Mouse (Mus musculus) heart, adult 11 months (tissue): ENCODE results near the gene Gnas.

Experiments
- DNase-seq: peaks from one replicate; pipeline ENCODE4 v3.0.0; 2022

Gene Gnas

GRCm38 (mm10) chr2:174328926-174329662, 45.0 kb downstream of the Gnas start:
- peak; percentile 96 for DNase-seq

GRCm38 (mm10) chr2:174329663-174330615, 45.8 kb downstream of the Gnas start:
- peak; percentile 99 for DNase-seq

DNA sequence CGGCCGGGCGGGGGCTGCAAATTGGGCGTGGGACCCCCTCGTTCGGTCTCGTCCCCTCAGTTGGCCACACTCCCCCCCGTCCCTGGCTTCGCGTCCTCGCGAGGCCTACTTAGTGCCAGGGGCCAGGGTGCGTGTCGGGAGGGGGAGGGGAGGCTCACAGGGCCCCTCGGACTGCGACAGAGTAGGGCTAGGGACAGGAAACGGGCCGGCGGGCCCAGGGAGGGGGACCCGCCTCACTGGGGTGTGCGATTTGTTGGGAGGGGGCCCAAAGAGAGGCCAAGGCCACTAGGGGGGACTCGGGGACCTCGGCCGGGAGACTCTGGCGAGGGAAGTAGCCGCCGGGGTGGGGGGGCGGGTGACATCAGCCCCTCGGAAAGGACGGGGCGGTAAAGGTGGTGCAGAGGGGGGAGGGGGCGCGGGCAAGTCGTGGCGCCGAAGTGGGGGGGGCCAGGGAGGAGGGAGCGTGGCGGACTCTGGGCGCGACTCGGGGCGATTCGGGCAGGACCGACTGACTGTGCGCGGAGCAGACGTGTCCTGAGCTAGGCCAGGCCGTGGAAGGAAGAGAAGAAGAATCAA, 46.6 kb downstream of the Gnas start:
- DNase-seq: peak; percentile 99

DNA sequence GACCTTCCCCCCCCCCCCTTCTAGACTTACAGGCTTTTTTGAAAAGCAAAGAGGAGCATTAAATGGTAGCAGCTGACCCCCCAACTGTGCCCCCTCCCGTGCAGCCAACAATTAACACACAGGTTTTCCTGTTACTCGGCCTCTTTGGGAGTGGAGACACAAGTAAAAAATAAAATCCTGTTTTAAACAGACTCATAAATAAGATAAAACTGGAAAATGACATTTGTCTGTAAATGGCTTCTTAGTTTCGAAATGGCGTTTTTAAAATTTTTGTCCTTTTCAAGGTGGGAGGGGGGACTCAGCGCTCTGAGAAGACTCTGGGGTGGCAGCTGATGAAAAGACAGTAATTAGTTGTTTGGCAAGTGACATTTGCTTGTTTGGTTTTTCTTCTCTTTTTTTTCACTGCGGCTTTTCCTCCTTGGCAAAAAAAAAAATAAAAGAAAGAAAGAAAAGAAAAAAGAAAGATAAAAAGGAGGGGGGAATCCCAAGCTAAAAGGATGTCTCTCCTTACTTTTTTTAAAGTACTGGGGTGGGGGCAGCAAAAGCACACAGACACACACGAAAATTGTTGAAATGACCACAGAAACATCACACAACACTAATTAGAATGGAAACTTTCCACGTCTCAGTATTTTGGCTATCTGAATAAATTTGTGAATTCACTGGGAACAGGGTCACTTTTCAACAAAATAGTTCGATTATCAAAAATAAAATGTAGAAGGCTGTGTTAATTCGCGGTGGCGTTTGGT, 47.3 kb downstream of the Gnas start:
- no peak for DNase-seq

DNA sequence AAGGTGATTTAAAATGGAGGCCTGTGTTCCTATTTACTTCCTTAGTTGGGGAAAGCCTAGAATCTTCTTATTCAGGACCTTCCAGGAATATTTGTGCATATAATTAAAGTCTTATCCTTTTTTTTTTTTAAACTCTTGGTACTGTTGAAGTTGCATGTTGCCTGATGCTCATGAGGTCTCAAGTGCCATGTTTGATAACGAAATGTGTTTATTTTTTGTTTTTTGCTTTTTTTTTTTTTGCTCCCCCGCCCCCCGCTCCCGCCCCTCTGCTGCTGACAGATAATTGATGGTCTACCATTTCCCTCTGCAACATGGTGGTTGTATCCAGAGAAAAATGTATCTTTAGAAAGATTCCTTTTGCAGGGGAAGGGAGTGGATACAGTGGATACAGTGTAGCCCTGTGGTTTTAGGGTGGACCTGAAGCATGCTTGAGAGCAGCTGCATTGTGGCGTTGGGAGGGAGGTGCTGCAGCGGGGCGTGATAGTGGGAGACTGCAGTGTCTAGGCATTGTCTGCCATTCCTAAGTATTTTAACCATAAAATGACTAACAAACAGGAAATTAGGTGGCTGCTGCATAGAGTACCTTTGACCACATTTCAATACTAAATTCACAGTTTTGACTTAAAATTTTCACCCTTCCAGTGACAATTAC, 49.2 kb downstream of the Gnas start:
- DNase-seq: peak; percentile 89

GRCm38 (mm10) chr2:174334415-174334814, 50.3 kb downstream of the Gnas start:
- peak; percentile 94 for DNase-seq

- peak; percentile 89 for DNase-seq
Measured at GRCm38 (mm10) chr2:174337275-174337674, 53.2 kb downstream of the Gnas start.

GRCm38 (mm10) chr2:174339701-174340100, 55.6 kb downstream of the Gnas start:
- peak; percentile 93 for DNase-seq

DNA sequence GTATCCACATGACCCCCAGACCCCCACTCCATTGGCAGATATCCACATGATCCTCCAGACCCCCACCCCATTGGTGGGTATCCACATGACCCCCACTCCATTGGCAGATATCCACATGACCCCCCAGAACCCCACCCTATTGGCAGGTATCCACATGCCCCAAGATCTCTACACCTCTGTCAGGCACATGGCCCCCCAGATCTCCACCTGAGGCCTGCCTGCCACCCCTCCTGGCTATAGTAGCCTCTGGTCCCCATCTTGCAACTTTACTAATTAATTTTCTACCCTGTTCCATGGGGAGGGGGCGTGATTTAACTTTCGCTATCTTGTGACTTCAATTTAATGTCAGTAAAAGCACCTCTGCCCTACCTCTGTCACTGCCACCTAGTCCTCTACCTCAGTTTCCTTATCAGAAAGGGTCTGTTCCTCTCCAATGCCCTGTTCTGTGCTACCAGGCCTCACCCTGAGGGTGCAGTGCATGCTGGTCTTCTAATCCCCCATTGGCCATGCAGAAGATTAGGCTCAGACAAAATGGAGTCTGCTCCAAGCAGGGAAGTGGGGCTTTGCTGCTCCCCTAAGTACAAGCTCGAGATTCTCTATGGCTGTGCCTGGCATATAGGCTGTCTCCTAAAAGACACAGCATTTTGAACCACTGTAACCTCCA, 56.2 kb downstream of the Gnas start:
- peak; percentile 82 for DNase-seq

GRCm38 (mm10) chr2:174340893-174341580, 56.9 kb downstream of the Gnas start:
- DNase-seq: peak; percentile 90

DNA sequence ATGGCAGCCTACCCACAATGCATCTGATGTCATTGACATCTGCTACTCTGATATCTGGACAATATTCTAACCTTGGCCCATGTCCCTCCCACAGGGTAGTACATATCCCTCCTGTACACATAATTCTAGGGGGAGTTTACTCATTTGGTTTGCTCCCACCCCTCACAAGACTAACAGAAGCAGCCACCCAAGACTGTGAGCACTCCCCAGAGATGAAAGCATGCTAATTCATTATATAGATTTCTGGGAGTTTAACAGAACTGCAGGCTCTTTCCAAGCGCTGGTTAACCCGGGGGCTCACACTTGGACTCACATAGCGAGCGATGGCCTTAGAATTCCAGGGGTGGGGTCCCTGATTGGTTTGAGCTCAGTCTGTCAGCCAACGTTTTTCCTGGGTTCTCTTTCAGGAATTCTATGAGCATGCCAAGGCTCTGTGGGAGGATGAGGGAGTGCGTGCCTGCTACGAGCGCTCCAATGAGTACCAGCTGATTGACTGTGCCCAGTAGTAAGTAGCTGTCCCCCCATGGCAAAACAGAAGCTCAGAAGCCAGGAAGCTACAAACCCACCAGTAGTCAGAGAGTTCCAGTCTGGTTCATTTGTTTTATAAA, 58.8 kb downstream of the Gnas start:
- peak; percentile 93 for DNase-seq

DNA sequence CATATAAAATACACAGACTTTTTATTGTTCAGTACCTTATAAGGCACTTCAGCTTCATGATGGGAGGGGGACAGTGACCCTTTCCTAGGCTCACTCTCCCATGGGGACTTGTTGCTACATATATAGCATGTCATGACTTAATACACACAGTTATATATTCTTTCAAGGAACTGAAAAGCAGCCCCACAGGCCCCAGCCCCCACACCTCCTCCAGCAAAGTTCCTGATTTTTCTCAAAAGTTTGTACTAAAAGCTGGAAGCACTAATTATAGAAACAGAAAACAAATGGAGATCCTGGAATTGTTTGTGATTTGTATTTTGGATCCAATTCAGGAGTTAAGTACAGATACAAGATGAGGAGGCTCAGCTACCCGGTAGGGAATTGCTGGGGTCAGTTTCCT, 59.4 kb downstream of the Gnas start:
- peak; percentile 93 for DNase-seq

GRCm38 (mm10) chr2:174344003-174344655, 60.0 kb downstream of the Gnas start:
- peak; percentile 99 for DNase-seq

GRCm38 (mm10) chr2:174344996-174345395, 60.9 kb downstream of the Gnas start:
- peak; percentile 93 for DNase-seq

GRCm38 (mm10) chr2:174346612-174346998, 62.5 kb downstream of the Gnas start, which contains the start of gene Gm20721:
Gene Gm20721, minus strand, starts transcription at chr2:174346712.
- peak; percentile 78 for DNase-seq

DNA sequence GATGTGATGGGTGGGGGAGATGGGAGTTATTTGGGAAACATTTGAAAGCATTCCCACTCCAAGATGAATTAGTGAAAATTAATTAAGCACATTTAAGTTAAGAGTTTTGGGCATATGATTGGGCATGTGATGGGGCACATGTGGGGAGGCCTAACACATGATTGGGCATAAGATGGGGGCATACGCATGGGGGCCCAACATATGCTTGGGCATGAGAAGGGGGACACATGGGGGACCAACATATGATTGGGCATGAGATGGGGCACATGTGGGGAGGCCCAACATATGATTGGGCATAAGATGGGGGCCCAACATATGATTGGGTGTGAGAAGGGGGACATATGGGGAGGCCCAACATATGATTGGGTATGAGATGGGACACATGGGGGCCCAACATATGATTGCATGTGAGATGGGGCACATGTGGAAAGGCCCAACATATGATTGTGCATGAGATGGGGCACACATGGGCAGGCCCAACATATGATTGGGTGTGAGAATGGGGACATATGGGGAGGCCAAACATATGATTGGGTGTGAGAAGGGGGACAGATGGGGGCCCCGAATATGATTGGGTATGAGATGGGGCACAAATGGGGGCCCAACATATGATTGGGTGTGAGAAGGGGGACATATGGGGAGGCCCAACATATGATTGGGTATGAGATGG, 63.0 kb downstream of the Gnas start:
- peak; percentile 86 for DNase-seq

GRCm38 (mm10) chr2:174358516-174358915, 74.4 kb downstream of the Gnas start:
- peak; percentile 75 for DNase-seq

GRCm38 (mm10) chr2:174359656-174360055, 75.5 kb downstream of the Gnas start:
- DNase-seq: no peak

- DNase-seq: no peak
Measured at GRCm38 (mm10) chr2:174366571-174366970, 82.5 kb downstream of the Gnas start.
